Mouse (Mus musculus) heart, postnatal 25 days (tissue): ENCODE measurements at regions not wholly inside any gene's neighbourhood (a gene's known extent, or its start where the extent isn't known, plus 50 kb on each side); places are given as distances from the start of the nearest gene placed in this dataset.

Experiments used
- DNase-seq: peaks from one replicate; pipeline ENCODE4 v3.0.0; 2022; ENCODE audit warnings: low spot score
- intact Hi-C: fragments of 180-260 bp; cut with DNase I; formaldehyde crosslinking; loops from one replicate; pipeline ENCODE4 v1.15.1; 2025

- intact Hi-C loops: no loop called here
- DNase-seq: no peak
Observed at GRCm38 (mm10) chr4:153884044-153884443, 73.0 kb upstream of the A430005L14Rik start.

GRCm38 (mm10) chr4:153885836-153886235, 71.2 kb upstream of the A430005L14Rik start:
- intact Hi-C loops: no loop called here
- DNase-seq: no peak

- DNase-seq: no peak
- intact Hi-C loops: no loop called here
Observed at GRCm38 (mm10) chr4:153890130-153890529, 66.9 kb upstream of the A430005L14Rik start.

- no peak for DNase-seq
- intact Hi-C loops: no loop called here
Observed at GRCm38 (mm10) chr4:153899721-153900120, 57.3 kb upstream of the A430005L14Rik start.

GRCm38 (mm10) chr4:153905076-153905475, 52.0 kb upstream of the A430005L14Rik start:
- no peak for DNase-seq
- intact Hi-C loops: no loop called here

- intact Hi-C loops: no loop called here
- no peak for DNase-seq
Observed at GRCm38 (mm10) chr4:153905511-153905910, 51.5 kb upstream of the A430005L14Rik start.
